Mouse (Mus musculus): Measurements from ENCODE around the gene Yjefn3. TPM values are rescaled to one million over a fixed set of nuclear protein-coding genes. Genes with fewer than 3 reads are reported as not detected.
A peak's percentile ranks its signal among the peaks of the same experiment; 100 is the strongest.

Yjefn3 gene
- polyA plus RNA-seq, 1 experiment: not detected

DNA sequence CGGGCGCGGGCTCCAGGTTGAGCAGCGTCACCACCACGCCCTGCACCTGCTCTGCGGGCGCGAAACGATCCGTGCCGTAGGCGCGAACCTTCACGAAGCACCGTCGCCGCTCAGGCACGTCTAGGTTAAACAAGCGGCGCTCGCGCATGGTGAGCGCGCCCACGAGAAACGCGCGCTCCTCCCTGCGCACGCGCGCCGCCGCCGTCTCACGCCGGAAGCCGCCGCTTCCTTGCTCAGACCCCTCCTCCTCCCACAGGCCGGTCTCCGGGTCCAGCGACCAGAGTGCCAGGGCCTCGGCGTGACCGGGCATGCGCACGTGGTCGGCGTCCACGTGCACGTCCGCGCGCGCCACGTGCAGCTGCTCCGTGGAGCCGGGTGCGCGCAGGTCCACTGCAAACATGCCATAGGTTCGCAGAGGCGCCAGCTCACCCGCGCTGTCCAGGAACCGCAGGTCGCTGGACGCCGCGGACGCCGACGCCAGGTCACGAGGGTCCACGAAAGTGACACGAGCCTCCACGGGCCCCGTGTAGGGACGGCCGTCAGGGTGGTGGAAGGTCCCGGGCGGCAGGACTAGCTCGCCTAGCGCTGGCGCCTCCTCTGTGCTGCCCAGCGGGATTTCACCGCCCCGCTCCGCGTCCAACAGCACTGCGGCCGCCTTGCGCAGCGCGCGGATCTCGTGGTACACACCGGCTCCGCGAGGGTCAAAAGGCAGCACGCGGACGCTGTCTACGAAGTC is 20.3 kb downstream of the Yjefn3 start:
- no peak for TF ChIP-seq CTCF (IDR thresholded peaks at IDR 0.05; ENCODE audit: low read depth, low read length)
- TF ChIP-seq POLR2A (IDR thresholded peaks at IDR 0.05; ENCODE audit: borderline replicate concordance, low read depth, low read length): no peak
- H3K4me1 ChIP-seq (ENCODE audit: control insufficient read depth, insufficient read depth, low read length): no peaks in the 10 kb centered on the region
- peak overlapping the region; percentile 24; the same call in 1 of the 2 replicates for H3K4me3 ChIP-seq (ENCODE audit: insufficient read depth, low read length)
- no peak overlapping the region for H3K27ac ChIP-seq (ENCODE audit: insufficient read depth, low read depth, low read length)

- Histone ChIP-seq H3K4me1 (ENCODE audit: control insufficient read depth, insufficient read depth, low read length) (no peaks in the 10 kb centered on the region), H3K4me3 (ENCODE audit: insufficient read depth, low read length) (no peak overlapping the region), H3K27ac (ENCODE audit: insufficient read depth, low read depth, low read length) (no peak overlapping the region)
Observed at GRCm38 (mm10) chr8:69881261-69881865, 21.1 kb downstream of the Yjefn3 start.

DNA sequence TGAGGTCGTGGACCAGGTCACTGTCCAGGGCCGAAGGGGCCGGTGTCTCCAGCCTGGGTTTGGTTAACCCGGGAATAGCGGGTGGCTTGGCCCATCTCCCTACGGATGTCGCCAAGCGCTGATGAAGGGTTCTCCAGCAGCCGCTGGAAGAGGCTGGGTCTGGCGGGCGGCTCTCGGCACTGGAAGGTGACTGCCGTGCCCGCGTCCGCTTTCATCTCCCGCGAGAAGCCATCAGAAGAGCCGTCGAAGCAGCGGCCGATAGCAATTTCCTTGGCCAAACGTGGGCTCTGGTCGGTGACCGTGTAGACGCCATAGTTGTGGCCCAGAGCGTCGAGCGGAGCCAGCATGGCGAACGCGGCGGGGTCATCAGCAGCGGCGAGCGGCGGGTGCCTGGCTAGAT is 21.7 kb downstream of the Yjefn3 start:
- H3K4me1 ChIP-seq (ENCODE audit: control insufficient read depth, insufficient read depth, low read length): no peaks in the 10 kb centered on the region
- TF ChIP-seq CTCF (IDR thresholded peaks at IDR 0.05; ENCODE audit: low read depth, low read length) (no peak), POLR2A (IDR thresholded peaks at IDR 0.05; ENCODE audit: borderline replicate concordance, low read depth, low read length) (no peak)
- no peak overlapping the region for H3K4me3 ChIP-seq (ENCODE audit: insufficient read depth, low read length)

More at GRCm38 (mm10) chr8:69881261-69881865, 21.1 kb downstream of the Yjefn3 start:
- TF ChIP-seq POLR2A (IDR thresholded peaks at IDR 0.05; ENCODE audit: borderline replicate concordance, low read depth, low read length): no peak
- TF ChIP-seq CTCF (IDR thresholded peaks at IDR 0.05; ENCODE audit: low read depth, low read length): no peak

DNA sequence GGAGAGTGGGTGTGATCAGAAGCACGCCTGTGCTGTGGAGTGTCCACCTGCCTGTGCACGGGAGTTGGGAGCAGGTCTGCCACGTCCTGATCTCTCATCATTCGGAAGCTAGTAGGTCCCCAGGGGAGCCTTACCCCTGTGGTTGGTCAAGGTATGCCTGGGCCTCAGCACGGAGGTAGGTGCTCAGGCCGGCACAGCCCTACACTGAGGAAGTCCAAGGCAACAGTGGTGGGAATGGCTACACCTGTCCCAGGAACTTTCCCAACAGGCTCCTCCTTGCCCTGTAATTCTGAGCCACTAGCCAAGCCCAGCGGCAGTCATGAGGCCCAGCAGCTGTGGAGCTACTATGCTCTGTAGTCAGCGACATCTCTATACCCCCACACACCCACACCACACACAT is 22.8 kb downstream of the Yjefn3 start:
- no peak overlapping the region for H3K4me3 ChIP-seq (ENCODE audit: insufficient read depth, low read length)
- H3K27ac ChIP-seq (ENCODE audit: insufficient read depth, low read depth, low read length): no peak overlapping the region
- H3K4me1 ChIP-seq (ENCODE audit: control insufficient read depth, insufficient read depth, low read length): no peaks in the 10 kb centered on the region
- no peak for TF ChIP-seq POLR2A (IDR thresholded peaks at IDR 0.05; ENCODE audit: borderline replicate concordance, low read depth, low read length)
- TF ChIP-seq CTCF (IDR thresholded peaks at IDR 0.05; ENCODE audit: low read depth, low read length): no peak

More for the DNA sequence above, 21.7 kb downstream of the Yjefn3 start:
- no peak overlapping the region for H3K27ac ChIP-seq (ENCODE audit: insufficient read depth, low read depth, low read length)

DNA sequence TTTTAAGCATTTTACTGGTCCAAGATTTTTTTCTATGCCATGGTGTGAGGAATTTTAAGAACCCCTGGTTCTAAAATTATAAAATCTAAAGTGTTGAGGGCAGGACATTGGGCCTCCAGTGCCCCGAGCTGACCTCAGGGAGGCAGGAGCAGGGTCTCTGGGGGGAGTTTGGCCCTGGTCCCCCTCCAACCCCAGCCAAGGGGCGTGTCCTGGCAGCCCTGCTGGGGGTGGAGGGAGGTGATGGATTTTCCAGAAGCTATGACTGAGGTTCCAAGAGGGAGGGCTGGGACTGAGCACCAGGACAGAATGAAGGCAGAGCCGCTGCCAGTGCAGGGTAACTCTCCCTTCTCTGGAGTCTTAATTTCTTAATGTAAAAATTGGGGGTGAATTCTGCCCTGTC is 24.5 kb downstream of the Yjefn3 start:
- Histone ChIP-seq H3K4me3 (ENCODE audit: insufficient read depth, low read length) (no peak overlapping the region), H3K4me1 (ENCODE audit: control insufficient read depth, insufficient read depth, low read length) (no peaks in the 10 kb centered on the region), H3K27ac (ENCODE audit: insufficient read depth, low read depth, low read length) (no peak overlapping the region)
- TF ChIP-seq POLR2A (IDR thresholded peaks at IDR 0.05; ENCODE audit: borderline replicate concordance, low read depth, low read length): no peak

DNA sequence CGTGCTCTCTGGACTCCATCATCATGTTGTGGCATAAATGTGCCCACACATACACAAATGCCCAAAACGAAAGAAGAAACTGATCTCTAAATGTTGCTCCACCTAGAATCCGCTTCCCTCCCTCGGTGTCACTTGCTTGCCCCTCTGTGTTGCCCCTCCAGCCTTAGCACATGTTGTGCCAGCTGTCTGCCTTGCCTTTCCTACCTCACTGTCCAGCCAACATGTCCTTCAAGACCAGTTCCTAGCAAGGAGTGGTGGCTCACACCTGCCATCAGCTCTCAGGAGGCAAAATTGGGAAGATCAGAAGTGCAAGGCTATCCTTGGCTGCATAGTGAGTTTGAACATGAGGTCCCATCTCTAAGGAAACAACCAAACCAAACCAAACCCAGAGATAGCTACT is 25.1 kb downstream of the Yjefn3 start:
- Histone ChIP-seq H3K27ac (ENCODE audit: insufficient read depth, low read depth, low read length) (no peak overlapping the region), H3K4me3 (ENCODE audit: insufficient read depth, low read length) (no peak overlapping the region), H3K4me1 (ENCODE audit: control insufficient read depth, insufficient read depth, low read length) (no peaks in the 10 kb centered on the region)
- TF ChIP-seq CTCF (IDR thresholded peaks at IDR 0.05; ENCODE audit: low read depth, low read length) (no peak), POLR2A (IDR thresholded peaks at IDR 0.05; ENCODE audit: borderline replicate concordance, low read depth, low read length) (no peak)

GRCm38 (mm10) chr8:69876967-69877366 is 25.5 kb downstream of the Yjefn3 start:
- TF ChIP-seq CTCF (IDR thresholded peaks at IDR 0.05; ENCODE audit: low read depth, low read length): no peak
- TF ChIP-seq POLR2A (IDR thresholded peaks at IDR 0.05; ENCODE audit: borderline replicate concordance, low read depth, low read length): no peak
- no peaks in the 10 kb centered on the region for H3K4me1 ChIP-seq (ENCODE audit: control insufficient read depth, insufficient read depth, low read length)
- H3K27ac ChIP-seq (ENCODE audit: insufficient read depth, low read depth, low read length): no peak overlapping the region
- no peak overlapping the region for H3K4me3 ChIP-seq (ENCODE audit: insufficient read depth, low read length)

DNA sequence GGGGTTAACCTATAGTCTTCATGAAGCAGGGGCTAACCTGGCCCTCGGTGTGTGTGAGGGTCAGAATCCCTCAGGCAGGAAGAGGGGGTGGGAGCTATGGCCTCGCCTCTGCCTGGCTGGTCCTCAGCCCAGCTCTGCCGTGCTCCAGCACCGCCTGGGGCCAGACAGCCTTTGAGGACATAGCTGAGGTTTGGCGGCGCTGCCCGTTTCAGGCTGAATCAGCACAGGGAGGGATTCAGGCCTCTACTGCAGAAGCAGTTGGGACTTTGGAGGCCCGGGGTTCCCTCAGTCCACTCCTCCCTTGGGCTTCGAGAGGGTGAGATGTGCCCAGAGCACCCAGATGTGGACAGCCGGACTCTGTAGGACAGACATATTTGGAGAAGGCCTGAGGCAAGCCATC is 26.4 kb downstream of the Yjefn3 start:
- Histone ChIP-seq H3K4me3 (ENCODE audit: insufficient read depth, low read length) (no peak overlapping the region), H3K27ac (ENCODE audit: insufficient read depth, low read depth, low read length) (no peak overlapping the region), H3K4me1 (ENCODE audit: control insufficient read depth, insufficient read depth, low read length) (no peaks in the 10 kb centered on the region)
- TF ChIP-seq POLR2A (IDR thresholded peaks at IDR 0.05; ENCODE audit: borderline replicate concordance, low read depth, low read length) (no peak), CTCF (IDR thresholded peaks at IDR 0.05; ENCODE audit: low read depth, low read length) (no peak)

DNA sequence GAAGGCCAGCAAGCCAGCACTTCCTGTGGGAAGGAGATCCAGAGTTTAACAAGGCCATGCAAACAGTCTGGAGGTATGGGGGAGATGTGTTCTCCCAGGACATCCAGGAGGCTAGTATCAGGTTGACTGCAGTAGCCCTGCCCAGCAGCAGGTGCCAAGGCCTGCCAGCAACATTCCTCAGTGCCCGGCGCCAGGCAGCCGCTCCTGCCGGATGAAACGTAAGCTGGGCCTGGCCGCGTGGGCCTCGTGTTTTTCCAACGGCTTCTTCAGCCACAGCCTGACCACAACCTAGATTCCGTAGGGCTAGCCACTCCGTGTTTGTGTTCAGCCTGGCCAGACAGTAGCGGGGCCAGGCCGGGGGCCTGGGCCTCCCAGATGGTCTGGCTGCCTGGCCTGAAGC is 27.9 kb downstream of the Yjefn3 start:
- no peaks in the 10 kb centered on the region for H3K4me1 ChIP-seq (ENCODE audit: control insufficient read depth, insufficient read depth, low read length)
- TF ChIP-seq CTCF (IDR thresholded peaks at IDR 0.05; ENCODE audit: low read depth, low read length) (no peak), POLR2A (IDR thresholded peaks at IDR 0.05; ENCODE audit: borderline replicate concordance, low read depth, low read length) (no peak)
- no peak overlapping the region for H3K4me3 ChIP-seq (ENCODE audit: insufficient read depth, low read length)
- H3K27ac ChIP-seq (ENCODE audit: insufficient read depth, low read depth, low read length): no peak overlapping the region

GRCm38 (mm10) chr8:69874155-69874554 is 28.4 kb downstream of the Yjefn3 start:
- TF ChIP-seq CTCF (IDR thresholded peaks at IDR 0.05; ENCODE audit: low read depth, low read length) (peak; percentile 71), POLR2A (IDR thresholded peaks at IDR 0.05; ENCODE audit: borderline replicate concordance, low read depth, low read length) (no peak)
- Histone ChIP-seq H3K4me3 (ENCODE audit: insufficient read depth, low read length) (no peak overlapping the region), H3K27ac (ENCODE audit: insufficient read depth, low read depth, low read length) (no peak overlapping the region), H3K4me1 (ENCODE audit: control insufficient read depth, insufficient read depth, low read length) (no peaks in the 10 kb centered on the region)
